Mouse (Mus musculus) embryo, embryonic 11 days (tissue): ENCODE measurements around the gene Dynlt1f.
A peak's percentile ranks its signal among the peaks of the same experiment; 100 is the strongest.
"Not testable (repeated sequence)": the region's sequence is repeated elsewhere in the genome, so short reads cannot be mapped to it uniquely, and the experiment has no call there.

Experiments
- DNase-seq: peaks from one replicate; pipeline ENCODE4 v3.0.0-alpha.2; 2015

Dynlt1f gene

GRCm38 (mm10) chr17:6655567-6656281, at the start of gene Dynlt1f:
TSS of gene Dynlt1f (minus strand) at chr17:6655900.
- DNase-seq, result peak; percentile 28

GRCm38 (mm10) chr17:6703381-6704270, 47.9 kb upstream of the Dynlt1f start:
- not testable (repeated sequence) for DNase-seq

GRCm38 (mm10) chr17:6702625-6703221, 47.0 kb upstream of the Dynlt1f start:
- DNase-seq, result not testable (repeated sequence)

GRCm38 (mm10) chr17:6700077-6700476, 44.4 kb upstream of the Dynlt1f start:
- not testable (repeated sequence) for DNase-seq

- DNase-seq, result not testable (repeated sequence)
Measured at GRCm38 (mm10) chr17:6699502-6699901, 43.8 kb upstream of the Dynlt1f start.

- peak; percentile 44 for DNase-seq
Measured at GRCm38 (mm10) chr17:6697224-6697775, 41.6 kb upstream of the Dynlt1f start.

GRCm38 (mm10) chr17:6696521-6696920, 40.8 kb upstream of the Dynlt1f start:
- DNase-seq, result not testable (repeated sequence)

- not testable (repeated sequence) for DNase-seq
Measured at GRCm38 (mm10) chr17:6695712-6696111, 40.0 kb upstream of the Dynlt1f start.

- peak; percentile 58 for DNase-seq
Measured at GRCm38 (mm10) chr17:6691596-6691995, 35.9 kb upstream of the Dynlt1f start.

GRCm38 (mm10) chr17:6689344-6689743, 33.6 kb upstream of the Dynlt1f start:
- DNase-seq, result not testable (repeated sequence)

GRCm38 (mm10) chr17:6686299-6686971, 30.7 kb upstream of the Dynlt1f start:
- DNase-seq, result not testable (repeated sequence)

- not testable (repeated sequence) for DNase-seq
Measured at GRCm38 (mm10) chr17:6685288-6685818, 29.7 kb upstream of the Dynlt1f start.

- DNase-seq, result not testable (repeated sequence)
Measured at GRCm38 (mm10) chr17:6684464-6685287, 29.0 kb upstream of the Dynlt1f start.

- not testable (repeated sequence) for DNase-seq
Measured at GRCm38 (mm10) chr17:6683702-6684101, 28.0 kb upstream of the Dynlt1f start.

- not testable (repeated sequence) for DNase-seq
Measured at GRCm38 (mm10) chr17:6681721-6682120, 26.0 kb upstream of the Dynlt1f start.

- DNase-seq, result not testable (repeated sequence)
Measured at GRCm38 (mm10) chr17:6678063-6678462, 22.4 kb upstream of the Dynlt1f start.

- not testable (repeated sequence) for DNase-seq
Measured at GRCm38 (mm10) chr17:6674297-6674696, 18.6 kb upstream of the Dynlt1f start.

- DNase-seq, result not testable (repeated sequence)
Measured at GRCm38 (mm10) chr17:6668522-6668921, 12.8 kb upstream of the Dynlt1f start.

GRCm38 (mm10) chr17:6665389-6665788, 9.7 kb upstream of the Dynlt1f start:
- DNase-seq, result not testable (repeated sequence)

- not testable (repeated sequence) for DNase-seq
Measured at GRCm38 (mm10) chr17:6662840-6663239, 7.1 kb upstream of the Dynlt1f start.
